Mouse (Mus musculus) adrenal gland, postnatal 10 days (tissue): ENCODE data around the gene Rbpj. TPM values are rescaled to one million over a fixed set of nuclear protein-coding genes. Genes with fewer than 3 reads are reported as not detected.
A peak's percentile ranks its signal among the peaks of the same experiment; 100 is the strongest.
"Not testable (repeated sequence)": the region's sequence is repeated elsewhere in the genome, so short reads cannot be mapped to it uniquely, and the experiment has no call there.

Experiments
- DNase-seq: peaks from one replicate; pipeline ENCODE4 v3.0.0; 2021; ENCODE audit warnings: mixed read lengths
- total RNA-seq, 2 experiments: library from RNA; stranded (reverse); gene quantifications; 2 replicates each; pipeline ENCODE4 v1.2.3; 2021

Rbpj gene
- total RNA-seq, 2 experiments from 2014 or later, result 39.4 to 49.0 TPM

DNA sequence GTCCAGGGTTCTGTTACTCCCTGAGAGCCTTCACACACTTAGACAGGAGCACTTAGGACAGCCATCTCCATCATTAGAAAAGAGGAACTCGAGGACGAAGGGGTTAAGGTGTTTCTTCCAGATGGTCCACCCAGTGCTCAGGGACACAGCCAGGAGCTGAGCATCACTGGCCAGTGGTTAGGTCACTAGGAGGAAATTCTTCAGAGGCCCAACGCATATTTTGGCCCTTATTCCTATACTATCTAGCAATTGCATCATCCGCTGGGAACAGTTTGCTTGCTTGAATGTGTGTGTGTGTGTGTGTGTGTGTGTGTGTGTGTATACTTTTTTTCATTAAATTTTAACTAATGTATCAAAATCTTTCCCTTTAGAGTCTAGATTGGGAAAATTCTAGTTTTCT is 45.5 kb downstream of the Rbpj start:
- DNase-seq, result no peak

DNA sequence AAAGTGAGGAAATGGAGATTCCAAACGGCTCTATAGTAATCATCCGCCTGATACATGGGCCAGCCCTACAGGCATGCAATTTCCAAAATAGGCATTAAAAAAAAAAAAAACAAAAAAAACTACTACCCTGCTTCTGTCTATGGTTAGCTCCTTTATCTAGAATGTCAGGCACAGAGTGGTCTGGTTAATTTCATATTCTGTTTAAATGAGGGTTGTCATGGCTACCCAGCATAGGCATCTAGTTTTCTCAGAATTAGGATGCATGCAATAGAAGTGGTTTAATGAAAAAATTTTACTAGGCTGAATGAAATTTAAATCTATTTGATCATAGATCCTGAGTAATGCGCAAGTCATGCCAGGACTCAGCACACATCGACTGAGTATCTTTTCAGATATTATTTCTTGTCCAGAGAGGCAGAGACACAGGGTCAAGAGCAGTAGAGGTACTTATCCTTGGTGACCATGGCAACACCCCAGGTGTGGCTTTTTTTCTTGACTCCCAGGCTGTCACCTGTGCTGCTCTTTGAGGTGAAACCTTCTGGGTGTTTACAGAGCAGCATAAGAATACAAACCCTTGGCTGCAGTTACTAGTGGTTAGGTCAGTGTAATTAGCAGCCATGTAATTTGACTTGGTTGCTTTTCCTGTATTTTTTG is 49.1 kb downstream of the Rbpj start:
- no peak for DNase-seq

DNA sequence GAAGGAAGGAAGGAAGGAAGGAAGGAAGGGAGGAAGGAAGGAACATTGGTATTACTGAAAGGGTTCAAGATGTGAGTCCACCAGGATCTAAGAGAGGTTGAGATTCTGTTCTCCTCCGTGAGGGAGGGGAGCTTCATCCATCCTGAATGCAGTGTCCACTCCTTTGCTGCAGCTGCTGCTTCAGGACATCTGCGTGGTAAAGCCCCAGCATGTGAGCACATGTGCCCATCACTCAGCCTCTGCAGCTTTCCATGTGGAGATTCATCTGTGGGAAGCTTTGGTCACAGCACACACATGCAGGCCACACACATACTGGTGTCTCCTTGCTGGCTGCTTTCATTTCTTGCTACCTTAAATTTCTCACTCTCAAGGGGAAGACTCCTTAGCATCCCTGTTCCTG is 50.5 kb downstream of the Rbpj start:
- DNase-seq, result no peak

DNA sequence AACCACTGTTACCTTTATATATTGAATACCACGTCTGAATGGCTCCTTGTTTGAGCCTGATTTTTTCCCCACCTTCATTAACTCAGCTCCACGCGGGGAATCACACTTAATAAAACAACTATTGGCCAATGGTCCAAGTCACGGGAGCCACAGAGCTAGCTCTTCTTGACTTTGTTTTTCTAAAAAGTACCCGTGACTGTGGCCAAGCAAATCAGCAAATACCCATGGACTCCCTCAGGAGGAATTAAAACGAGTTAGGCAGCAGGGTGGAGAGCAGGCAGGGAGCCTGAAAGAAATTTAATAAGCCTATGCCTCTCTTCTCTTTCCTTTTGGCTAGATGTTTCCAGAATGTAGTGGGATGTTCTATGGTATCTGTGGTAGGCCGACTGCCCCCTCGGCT is 51.9 kb downstream of the Rbpj start:
- no peak for DNase-seq

DNA sequence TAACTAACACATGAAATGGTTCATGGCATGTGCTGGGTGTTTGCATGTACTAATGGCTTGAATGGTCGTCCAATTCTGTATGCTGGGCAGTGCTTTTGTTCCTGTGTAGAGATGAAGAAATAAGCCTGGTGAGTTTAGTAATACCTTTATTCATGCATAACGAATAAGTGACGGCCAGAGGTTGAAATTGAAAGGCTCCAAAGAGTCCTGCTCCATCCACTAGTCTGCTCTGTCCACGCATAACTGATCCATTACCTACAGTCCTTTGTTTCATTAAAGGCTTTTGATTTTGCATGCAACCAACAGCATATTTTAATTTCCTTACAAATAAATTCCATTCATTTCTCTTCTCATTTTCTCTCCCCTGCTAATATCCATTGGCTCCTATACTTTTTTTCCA is 53.2 kb downstream of the Rbpj start:
- DNase-seq, result no peak

DNA sequence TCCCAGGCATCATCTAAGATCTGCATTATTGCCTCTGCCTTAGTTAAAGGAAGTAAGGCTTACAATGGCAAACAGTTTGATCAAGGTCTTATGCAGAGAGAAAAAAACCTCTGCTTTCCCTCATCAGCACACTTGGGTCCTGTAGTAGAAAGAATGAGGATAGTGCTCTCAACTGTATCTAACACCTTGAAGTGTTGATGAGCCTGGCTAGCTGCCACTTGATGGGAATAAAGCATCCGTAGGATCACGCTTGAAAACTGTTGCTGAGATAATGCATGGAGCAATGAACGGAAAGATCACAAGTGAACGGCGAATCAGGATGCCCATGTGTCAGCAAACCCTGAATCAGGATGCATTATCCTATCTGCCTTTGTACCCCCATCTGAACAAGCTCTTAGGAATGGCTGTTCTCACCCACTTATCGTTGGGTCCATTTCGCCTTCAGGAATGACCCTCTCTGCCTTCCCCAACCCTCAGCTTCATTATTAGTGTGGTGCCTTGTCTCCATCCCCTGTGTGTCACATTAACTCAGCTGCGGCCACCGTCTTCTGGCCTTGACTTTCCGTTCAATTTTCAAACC is 54.1 kb downstream of the Rbpj start:
- no peak for DNase-seq

DNA sequence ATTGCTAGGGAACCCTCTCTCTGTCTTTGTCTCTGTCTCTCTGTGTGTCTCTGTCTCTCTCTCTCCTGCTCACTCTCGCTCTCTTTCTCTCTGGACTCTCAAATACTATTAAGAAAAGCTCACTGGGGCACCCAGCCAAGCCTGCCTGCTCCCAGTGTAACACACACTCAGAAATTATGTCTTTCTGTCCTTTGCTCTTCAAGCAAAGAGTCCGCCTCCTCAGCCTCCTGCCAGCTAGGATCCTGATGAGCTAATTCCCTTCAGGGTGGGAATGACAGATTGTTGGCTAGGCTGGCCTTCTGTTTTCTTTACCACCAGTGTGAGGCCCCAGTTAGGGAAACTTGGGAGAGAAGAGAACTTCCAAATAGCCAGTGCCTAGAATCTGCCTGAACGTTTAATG is 57.1 kb downstream of the Rbpj start:
- peak; percentile 87 for DNase-seq

DNA sequence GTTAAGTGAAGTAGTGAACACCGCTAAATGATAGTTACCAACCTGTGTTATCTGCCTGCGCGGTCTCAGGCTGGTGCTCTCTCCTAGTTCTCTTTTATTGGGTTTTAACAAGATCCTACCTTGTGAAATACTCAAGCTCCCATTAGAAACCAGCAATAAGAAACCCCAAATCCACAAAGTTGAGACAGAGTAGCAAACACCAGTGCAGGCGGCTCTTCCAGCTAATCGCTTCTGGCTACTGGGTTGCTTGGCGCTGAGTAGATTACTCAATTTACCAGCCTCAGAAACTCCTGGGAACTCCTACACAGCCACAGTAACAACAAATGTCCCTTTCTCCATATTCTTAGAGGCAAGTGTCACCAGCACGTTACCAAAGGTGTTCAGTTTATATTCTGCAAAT is 58.2 kb downstream of the Rbpj start:
- DNase-seq, result no peak

DNA sequence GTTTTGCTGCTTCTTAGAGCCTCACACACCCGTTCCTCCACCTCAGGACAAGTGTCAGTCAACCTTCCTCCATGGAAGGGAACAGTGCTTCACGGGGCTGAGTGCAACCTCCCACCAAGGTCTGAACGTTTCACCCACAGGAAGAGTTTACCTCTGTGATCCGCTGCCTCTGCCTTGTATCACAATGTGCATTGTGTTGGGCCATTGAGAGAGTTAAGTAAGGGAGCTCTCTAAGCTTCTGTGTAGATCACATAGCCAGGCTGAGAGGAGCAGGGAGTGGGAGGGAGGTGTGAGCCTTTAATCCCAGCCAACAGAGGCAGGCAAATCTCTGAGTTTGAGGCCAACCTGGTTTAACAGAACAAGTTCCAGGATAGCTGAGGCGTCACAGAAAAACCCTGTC is 58.9 kb downstream of the Rbpj start:
- no peak for DNase-seq

DNA sequence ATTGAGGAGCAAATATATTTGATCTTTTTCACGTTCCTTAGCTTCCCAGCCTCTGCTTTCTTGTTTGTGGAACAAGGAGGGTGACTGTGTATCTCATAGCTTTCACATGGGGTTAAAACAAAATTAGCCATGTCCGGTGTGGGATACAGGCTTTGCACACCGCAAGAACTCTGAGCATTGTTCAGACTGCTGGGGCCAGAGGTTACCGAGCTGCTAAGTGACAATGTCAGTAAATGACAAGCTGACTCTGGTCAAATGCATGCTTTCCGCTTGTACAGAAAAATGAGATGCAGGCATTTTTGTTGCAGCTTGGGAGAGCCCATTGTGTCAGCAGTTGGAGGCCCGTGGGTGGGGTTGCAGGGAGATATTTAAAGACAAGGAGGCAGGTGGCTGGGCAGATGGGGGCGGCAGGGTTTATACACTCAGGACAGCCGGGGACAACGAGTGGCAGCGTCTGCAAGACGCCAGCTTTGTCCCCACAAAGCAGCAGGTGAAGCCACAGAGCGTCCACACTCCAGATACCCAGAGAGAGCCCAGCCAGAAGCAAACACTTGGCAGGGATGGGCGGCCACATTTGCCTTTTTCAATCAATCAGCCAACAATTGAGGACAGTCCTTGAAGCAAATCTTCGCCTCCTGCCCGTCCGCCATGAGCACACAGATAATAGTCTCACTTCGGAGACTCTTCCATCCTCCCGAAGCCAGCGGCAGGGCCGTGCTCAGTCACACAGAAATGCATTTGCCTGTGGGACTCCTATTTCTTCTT is 59.5 kb downstream of the Rbpj start:
- no peak for DNase-seq

DNA sequence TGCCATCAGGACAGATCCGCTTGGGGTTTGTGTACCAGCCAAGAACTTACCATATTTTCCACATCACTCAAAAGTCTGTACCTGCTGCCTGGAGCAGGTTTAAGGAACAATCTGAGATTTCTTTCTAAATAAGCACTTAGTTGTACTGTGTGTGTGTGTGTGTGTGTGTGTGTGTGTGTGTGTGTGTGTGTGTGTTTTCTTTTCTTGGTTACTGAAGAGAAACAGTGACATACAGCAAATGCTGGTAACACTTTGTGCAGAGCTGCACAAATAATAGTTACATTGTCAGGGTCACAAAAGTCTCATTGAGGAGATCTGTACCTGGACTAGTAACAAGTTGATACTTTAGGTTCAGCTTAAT is 60.1 kb downstream of the Rbpj start:
- no peak for DNase-seq

DNA sequence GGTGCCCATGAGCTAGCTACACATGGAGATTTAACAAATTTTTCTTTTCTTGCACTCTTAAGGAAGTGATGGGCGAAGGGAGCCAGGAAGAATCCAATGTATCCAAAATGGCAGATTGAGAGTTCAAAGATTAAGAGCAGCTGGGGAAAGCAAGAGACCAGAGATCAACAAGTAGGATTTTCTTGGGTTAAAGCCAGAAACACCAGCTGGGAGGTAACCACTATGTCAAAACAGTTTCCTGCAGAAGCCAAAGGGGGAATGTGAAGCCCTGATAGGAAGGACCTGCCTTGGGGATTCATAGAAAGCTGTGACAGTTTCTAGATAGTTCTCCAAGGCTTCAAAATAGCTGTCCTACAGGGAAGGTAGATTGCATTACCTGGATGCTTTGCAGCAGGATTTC is 63.9 kb downstream of the Rbpj start:
- no peak for DNase-seq

DNA sequence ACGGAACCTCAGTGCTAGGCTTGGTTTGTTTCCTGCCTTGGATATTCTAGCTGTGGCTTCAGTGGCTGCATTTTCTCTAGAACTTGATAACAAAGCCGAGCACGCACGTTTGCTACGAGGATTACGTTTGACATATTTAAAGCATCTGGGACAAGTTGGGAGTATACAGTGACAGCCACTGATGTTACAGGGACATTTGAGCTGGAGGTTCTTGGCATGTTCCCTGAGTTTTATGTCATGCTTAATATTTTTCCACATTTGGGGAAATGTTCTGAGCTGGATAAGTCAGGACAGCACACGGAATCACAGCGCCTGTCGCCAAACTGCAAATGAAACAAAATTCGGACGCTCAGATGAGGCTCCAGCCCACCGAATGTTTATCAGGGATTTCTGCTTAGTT is 69.1 kb downstream of the Rbpj start:
- no peak for DNase-seq

DNA sequence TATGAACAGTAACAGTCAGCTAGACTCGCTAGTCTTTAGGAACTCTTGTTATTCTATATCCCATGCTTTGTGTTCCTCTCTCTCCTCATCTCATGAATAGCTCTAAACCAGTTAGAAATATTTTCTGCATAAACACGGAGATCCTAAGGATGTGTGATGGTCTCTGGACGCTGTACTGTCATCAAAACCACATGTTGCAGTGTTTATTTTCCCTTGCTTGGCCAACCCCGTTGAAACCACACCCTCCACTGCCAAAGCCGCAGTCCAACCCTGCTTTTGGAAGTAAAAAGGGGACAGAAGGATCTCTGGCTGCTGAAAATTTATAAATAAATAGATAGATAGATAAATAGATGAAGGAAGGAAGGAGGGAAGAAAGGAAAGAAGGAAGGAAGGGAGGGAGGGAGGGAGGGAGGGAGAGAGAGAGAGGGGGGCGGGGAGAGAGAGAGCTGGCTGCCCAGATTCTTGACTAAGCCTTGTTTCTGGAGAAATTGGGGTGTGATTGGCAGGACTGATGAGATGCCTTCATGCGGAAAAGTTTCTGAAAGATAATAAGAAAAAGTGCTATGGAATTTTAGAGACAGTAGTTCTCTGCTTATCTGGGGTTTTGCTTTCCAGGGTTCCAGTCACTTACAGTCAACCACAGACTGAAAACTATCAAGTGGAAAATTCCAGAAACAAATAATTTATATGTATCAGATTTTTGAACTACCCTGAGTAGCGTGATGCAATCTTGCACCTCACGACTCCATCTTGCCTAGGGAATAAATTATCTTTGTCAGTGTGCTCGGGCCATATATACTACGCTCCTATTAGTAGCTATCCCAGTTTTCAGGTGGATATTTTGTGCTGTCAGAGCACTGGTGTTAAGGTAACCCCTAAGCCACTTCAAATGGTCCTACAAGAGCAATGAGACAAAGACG is 70.9 kb downstream of the Rbpj start:
- no peak for DNase-seq

DNA sequence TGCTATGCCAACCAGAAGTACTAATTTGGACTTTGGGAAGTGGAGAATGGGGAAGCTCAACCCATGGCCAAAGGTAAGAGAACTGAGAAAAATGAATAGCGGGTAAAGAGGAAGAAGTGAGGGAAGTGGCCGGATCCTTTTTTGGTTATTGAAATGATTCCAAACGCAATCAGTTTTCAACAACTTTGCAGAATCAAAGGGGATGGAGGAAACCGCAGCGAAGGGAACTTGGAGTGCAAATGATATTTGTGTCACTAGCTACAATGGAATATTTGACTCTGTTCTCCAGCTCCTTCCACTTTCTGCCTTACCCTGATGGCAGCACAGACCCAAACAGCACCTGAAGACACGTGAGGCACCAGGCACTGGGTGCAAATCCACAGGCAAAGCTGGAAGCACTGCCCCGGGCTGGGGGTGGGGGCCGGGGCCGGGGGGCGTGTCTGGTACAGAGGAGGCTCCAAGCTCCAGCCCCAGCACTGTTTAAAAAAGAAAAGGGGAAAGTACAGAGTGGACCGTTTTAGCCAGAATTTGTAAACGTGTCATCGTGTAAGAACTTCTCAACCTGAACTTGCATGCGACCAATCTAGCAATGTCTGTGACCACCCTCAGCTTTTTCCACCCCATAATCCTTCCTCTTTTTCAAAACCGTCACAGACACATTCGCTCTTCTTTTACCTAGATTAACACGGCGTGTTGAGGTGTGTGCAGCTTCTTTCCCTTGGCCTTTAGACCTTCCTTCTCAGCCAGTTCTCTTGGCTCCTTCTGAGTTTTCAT is 74.1 kb downstream of the Rbpj start:
- DNase-seq, result no peak

DNA sequence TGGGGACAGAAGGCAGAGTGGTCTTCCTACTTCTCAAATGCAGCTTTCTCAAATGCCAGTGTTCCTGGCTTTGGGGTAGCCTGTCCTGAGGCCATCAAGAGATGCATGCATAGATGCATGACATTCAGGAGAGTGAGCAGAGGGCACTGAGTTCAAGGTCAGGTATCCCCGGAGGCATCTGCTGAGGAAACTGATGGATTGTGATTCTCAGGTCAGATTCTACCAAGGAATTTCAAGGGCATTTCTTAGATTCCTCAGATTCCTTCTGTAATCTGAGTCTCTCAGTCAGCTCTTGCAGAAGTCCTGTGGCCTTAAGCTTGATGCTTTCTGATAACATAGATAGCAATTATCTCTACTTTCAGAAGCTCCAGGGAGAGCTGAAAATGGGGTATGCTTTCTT is 76.1 kb downstream of the Rbpj start:
- no peak for DNase-seq

DNA sequence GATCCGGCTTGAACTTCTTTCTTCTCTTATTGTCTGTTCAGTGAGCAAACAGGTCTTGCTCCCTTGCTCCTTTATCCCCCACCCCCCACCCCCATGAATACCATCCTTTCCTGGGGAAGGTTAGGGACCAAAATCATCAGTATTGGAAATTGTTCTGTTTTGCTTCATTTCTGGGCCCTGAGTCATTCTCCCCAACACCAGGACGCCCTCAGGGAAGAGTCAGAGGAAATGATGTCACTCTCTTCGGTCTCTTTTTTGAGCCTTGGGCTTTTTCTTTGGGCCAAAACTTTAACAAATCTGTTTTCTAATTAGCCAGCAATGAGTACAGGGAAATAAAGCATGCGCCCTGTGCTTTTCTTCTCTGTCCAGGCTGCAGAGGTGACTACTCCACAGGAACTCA is 77.4 kb downstream of the Rbpj start:
- DNase-seq, result no peak

DNA sequence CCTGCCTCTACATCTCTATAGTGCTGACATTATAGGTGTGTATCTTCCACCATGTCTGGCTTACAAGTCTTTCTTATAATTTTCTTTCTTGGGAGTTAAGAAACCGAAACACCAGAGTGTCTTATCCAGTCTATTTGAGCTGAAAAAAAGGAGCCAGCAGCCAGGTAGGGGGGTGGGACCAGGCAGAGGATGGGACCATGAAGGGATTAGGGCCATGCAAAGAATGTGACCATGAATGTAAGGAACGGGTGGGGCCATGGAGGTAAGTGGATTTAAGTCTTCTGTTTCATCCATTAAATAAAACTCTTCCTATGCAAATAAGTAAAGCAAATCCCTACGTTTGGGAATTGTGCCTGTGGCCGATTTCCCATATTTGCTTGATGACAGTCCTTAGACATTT is 78.0 kb downstream of the Rbpj start:
- DNase-seq, result no peak

DNA sequence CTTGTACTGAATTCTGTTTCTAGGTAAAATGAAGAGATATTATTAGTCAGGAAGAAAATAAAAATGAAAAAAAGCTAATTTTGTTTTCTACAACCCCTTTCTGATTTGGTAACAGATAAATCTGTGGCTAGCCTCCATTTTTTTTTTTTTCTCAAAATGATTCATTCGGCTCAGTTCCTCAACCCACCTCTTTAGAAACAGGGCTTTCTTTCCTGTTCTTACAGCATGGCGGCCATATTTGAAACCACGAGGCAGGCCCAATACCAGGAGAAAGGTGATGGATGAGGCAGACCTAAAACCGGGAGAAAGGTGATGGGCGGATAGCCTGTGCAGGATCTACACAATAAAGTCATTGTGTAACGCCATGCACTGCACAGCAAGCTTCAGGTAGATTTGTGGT is 80.5 kb downstream of the Rbpj start:
- DNase-seq, result no peak

DNA sequence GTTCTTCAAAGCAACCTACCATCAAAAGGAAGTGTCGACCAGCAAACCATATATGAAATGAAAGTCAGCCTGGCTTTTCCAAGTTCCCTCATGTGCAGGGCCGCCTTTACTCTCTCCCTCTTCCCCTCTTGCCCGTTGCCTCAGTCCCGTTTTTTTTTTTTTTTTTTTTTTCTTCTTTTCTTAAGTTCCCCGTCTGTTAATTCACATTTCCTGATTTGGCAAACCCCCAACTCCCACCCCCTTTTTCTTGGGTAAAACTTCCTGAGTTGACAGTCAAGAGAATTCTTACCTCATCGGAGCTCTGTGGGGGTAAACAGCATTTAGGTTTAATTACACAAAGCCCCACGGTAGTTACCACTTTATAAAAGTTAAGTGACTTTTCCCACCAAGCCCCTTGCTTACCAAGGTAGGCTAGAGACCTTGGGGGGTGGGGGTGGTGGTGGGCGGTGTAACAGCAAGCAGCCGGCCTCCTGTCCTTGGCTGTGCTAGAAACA is 81.1 kb downstream of the Rbpj start:
- DNase-seq, result peak; percentile 13

DNA sequence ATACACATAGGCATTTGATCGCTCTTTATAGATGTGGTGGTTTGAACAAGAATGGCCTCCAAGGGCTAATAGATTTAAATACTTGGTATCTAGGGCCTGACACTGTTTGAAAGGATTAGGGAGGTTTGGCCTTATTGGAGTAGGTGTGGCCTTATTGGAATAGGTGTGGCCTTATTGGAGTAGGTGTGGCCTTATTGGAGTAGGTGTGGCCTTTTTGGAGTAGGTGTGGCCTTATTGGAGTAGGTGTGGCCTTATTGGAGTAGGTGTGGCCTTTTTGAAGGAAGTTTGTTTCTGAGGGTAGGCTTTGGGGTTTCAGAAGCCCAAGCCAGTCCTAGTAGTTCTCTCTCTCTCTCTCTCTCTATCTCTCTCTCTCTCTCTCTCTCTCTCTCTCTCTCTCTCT is 84.4 kb downstream of the Rbpj start:
- not testable (repeated sequence) for DNase-seq

DNA sequence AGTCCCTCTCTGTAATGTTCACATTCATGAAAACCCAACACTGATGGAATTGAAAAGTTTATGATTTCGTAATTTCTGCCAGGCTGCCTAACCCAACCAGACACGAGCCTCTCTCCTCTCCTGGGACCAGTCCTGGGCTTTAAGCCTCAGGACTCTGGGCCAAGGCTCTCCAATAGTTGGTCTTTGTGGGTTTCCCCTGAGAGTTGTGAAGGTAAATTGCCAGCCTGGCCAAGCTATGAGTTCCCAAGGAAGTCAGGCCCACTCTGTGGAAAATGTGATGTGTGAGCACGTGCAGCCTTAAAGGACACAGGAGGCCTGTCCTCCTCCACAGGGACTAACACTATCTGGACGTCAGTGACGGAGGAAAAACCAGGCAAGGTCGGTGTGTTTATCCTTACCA is 85.4 kb downstream of the Rbpj start:
- DNase-seq, result peak; percentile 58
